Mouse (Mus musculus) megakaryocyte-erythroid progenitor cell, adult 5-6 weeks (primary cell): ENCODE measurements around the gene Scai. TPM values are rescaled to one million over a fixed set of nuclear protein-coding genes. Genes with fewer than 3 reads are reported as not detected.

Experiments
- ATAC-seq: replicated peaks from 2 replicates; pipeline ENCODE4 v1.8.0; 2016; ENCODE audit warnings: mild to moderate bottlenecking, inconsistent platforms; ENCODE audit not compliant: severe bottlenecking, poor library complexity, low FRiP score, low TSS enrichment
- total RNA-seq, 2 experiments: library from RNA; stranded (forward) in 1 of 2; stranded (reverse) in 1 of 2; fragments of 200-1000, 215-1000 nt in 1 of 2; fragments of >200 nt in 1 of 2; fragmentation: Nextera tagmentation in 1 of 2; gene quantifications; 2 replicates each; pipeline ENCODE4 v1.2.3; 2014 to 2017

The Scai gene
- total RNA-seq, 2 experiments from 2014 or later = 6.0 to 6.6 TPM

DNA sequence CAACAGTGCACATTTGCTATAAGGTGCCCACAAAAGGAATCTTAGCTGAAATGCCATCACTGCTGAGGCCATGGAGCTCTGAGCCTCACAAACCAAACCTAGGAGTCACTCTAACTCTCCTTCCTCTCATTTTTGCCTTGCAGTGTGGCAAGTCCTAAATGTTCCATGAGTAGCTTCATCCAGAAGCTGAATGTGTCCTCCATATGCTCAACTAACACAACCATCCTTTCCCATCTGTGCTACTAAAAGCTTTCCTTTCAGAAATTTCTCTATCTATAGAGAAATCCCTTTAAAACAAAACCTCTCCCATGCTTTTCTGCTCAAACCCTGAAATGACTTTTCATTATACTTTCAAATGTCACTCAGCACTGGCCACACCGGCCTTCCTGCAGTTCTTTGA is 158.9 kb downstream of the Scai start:
- no peak for ATAC-seq

DNA sequence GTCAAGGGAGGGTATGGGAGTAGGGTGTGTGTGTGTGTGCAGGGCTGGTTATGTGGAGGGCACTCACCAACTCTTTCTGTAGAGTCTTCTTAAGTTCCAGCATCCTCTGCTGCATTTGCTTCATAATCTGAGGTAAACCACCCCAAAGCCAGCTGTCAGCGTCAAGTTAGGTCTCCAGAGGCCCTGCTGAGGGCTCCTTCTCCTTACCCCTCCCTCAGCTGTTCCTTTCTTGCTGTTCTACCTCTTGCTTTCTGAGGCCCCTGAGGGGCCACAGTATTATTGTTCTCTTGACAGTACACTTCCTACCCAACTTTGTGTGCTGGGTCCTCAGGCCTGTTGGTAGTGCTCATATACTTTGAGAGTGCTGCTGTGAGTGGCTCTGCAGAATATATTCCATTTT is 170.5 kb downstream of the Scai start:
- no peak for ATAC-seq

DNA sequence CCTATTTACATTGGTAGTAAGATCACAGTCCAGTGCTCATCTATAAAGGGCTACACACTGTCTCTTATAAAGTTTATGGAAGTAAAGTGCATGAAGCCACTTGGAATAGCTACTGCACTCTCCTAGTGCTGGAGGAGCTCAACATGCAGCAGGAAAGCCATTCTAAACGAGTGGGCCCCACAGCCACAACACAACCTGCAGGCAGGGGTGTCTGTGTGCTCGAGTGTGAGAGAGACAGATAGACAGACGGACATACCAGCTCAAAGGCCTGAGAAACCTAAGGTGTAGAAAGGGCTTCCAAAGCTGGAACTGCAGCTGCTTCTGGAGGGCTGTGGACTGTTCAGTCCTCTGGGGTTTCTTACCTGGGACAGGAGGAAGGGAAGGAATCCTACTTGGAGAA is 174.0 kb downstream of the Scai start:
- no peak for ATAC-seq

Other genes with a start within 250 kb of the Scai start
- gene Wdr38, start 193.3 kb downstream of the Scai start, total RNA-seq (2014; fragmentation: Nextera tagmentation) = 0.89 and 1.4 TPM in 2 replicates
- gene Wdr38, start 193.3 kb downstream of the Scai start, total RNA-seq (2017) = 0.27 TPM in 1 of 2 replicates, not detected in the other
- 56.6 and 77.5 TPM in 2 replicates for gene Arpc5l, start 185.4 kb downstream of the Scai start, total RNA-seq (2014; fragmentation: Nextera tagmentation)
- gene Arpc5l, start 185.4 kb downstream of the Scai start, total RNA-seq (2017) = 39.5 and 52.9 TPM in 2 replicates
- 1,595 and 1,825 TPM in 2 replicates for gene Rpl35, start 185.1 kb downstream of the Scai start, total RNA-seq (2014; fragmentation: Nextera tagmentation)
- 1,385 and 1,766 TPM in 2 replicates for gene Rpl35, start 185.1 kb downstream of the Scai start, total RNA-seq (2017)
- 21.3 and 32.2 TPM in 2 replicates for gene Golga1, start 125.2 kb downstream of the Scai start, total RNA-seq (2014; fragmentation: Nextera tagmentation)
- 17.5 and 21.8 TPM in 2 replicates for gene Golga1, start 125.2 kb downstream of the Scai start, total RNA-seq (2017)
- 53.6 and 71.1 TPM in 2 replicates for gene Ppp6c, start 35.7 kb upstream of the Scai start, total RNA-seq (2014; fragmentation: Nextera tagmentation)
- 80.9 TPM in 2 replicates for gene Ppp6c, start 35.7 kb upstream of the Scai start, total RNA-seq (2017)